Mouse (Mus musculus): ENCODE results near the gene Hdgfl2. TPM values are rescaled to one million over a fixed set of nuclear protein-coding genes. Genes with fewer than 3 reads are reported as not detected.

Gene Hdgfl2
- polyA plus RNA-seq, 1 experiment = 70.6 TPM

- DNase-seq (ENCODE audit: low spot score) = no peak
Measured at GRCm38 (mm10) chr17:56125276-56125630, 45.8 kb downstream of the Hdgfl2 start.

GRCm38 (mm10) chr17:56126175-56126574 lies 46.7 kb downstream of the Hdgfl2 start:
- DNase-seq (ENCODE audit: low spot score) = no peak

- DNase-seq (ENCODE audit: low spot score) = no peak
Measured at GRCm38 (mm10) chr17:56128246-56128645, 48.8 kb downstream of the Hdgfl2 start.

- no peak for DNase-seq (ENCODE audit: low spot score)
Measured at GRCm38 (mm10) chr17:56131136-56131535, 51.7 kb downstream of the Hdgfl2 start.

- no peak for DNase-seq (ENCODE audit: low spot score)
Measured at GRCm38 (mm10) chr17:56131814-56132213, 52.4 kb downstream of the Hdgfl2 start.

GRCm38 (mm10) chr17:56132661-56133060 lies 53.2 kb downstream of the Hdgfl2 start:
- no peak for DNase-seq (ENCODE audit: low spot score)

- no peak for DNase-seq (ENCODE audit: low spot score)
Measured at GRCm38 (mm10) chr17:56133457-56134363, 54.3 kb downstream of the Hdgfl2 start.

GRCm38 (mm10) chr17:56134463-56134971 lies 55.1 kb downstream of the Hdgfl2 start:
- DNase-seq (ENCODE audit: low spot score) = no peak

- no peak for DNase-seq (ENCODE audit: low spot score)
Measured at GRCm38 (mm10) chr17:56136558-56136957, 57.1 kb downstream of the Hdgfl2 start.

GRCm38 (mm10) chr17:56137839-56138613 lies 58.6 kb downstream of the Hdgfl2 start:
- no peak for DNase-seq (ENCODE audit: low spot score)

GRCm38 (mm10) chr17:56139355-56139754 lies 59.9 kb downstream of the Hdgfl2 start:
- DNase-seq (ENCODE audit: low spot score) = no peak

GRCm38 (mm10) chr17:56139858-56140595 lies 60.6 kb downstream of the Hdgfl2 start, which contains the start of gene Sema6b:
Gene Sema6b (minus strand): TSS chr17:56140343.
- DNase-seq (ENCODE audit: low spot score) = no peak

GRCm38 (mm10) chr17:56141702-56142605 lies 62.5 kb downstream of the Hdgfl2 start:
- no peak for DNase-seq (ENCODE audit: low spot score)

- no peak for DNase-seq (ENCODE audit: low spot score)
Measured at GRCm38 (mm10) chr17:56144546-56144945, 65.1 kb downstream of the Hdgfl2 start.

GRCm38 (mm10) chr17:56146131-56146530 lies 66.7 kb downstream of the Hdgfl2 start:
- DNase-seq (ENCODE audit: low spot score) = no peak

- DNase-seq (ENCODE audit: low spot score) = no peak
Measured at GRCm38 (mm10) chr17:56147420-56147819, 68.0 kb downstream of the Hdgfl2 start.

GRCm38 (mm10) chr17:56148280-56148679 lies 68.8 kb downstream of the Hdgfl2 start:
- no peak for DNase-seq (ENCODE audit: low spot score)

GRCm38 (mm10) chr17:56148790-56149618 lies 69.6 kb downstream of the Hdgfl2 start:
- no peak for DNase-seq (ENCODE audit: low spot score)

GRCm38 (mm10) chr17:56149897-56150296 lies 70.5 kb downstream of the Hdgfl2 start:
- DNase-seq (ENCODE audit: low spot score) = no peak
